Mouse (Mus musculus): ENCODE results near the gene Mtcl1. TPM values are rescaled to one million over a fixed set of nuclear protein-coding genes. Genes with fewer than 3 reads are reported as not detected.

Gene Mtcl1
- polyA plus RNA-seq, 1 experiment from 2014 or later, result 7.6 TPM

- no peaks in the 10 kb centered on the region for H3K27me3 ChIP-seq (ENCODE audit: low read depth, poor library complexity, severe bottlenecking)
- peaks cover 43% of the 10 kb centered on the region for H3K36me3 ChIP-seq
- WGBS, result 89% methylated on average over 36 of the region's 36 CpGs
- no peak overlapping the region for H3K27ac ChIP-seq
- no peak overlapping the region for H3K4me3 ChIP-seq
- H3K9me3 ChIP-seq (replicated peaks), result no peaks in the 10 kb centered on the region
- DNase-seq (ENCODE audit: low spot score), result no peak
- H3K4me1 ChIP-seq, result no peaks in the 10 kb centered on the region
These were observed 85.6 kb downstream of the Mtcl1 start for GRCm38 (mm10) chr17:66363852-66364524.

- 88% methylated on average over 15 of the region's 15 CpGs for WGBS
- no peaks in the 10 kb centered on the region for H3K9me3 ChIP-seq (replicated peaks)
- DNase-seq (ENCODE audit: low spot score), result no peak
- no peaks in the 10 kb centered on the region for H3K27me3 ChIP-seq (ENCODE audit: low read depth, poor library complexity, severe bottlenecking)
- H3K4me1 ChIP-seq, result peaks cover 10% of the 10 kb centered on the region
- H3K4me3 ChIP-seq, result no peak overlapping the region
- no peak overlapping the region for H3K27ac ChIP-seq
- peaks cover 42% of the 10 kb centered on the region for H3K36me3 ChIP-seq
These were observed 87.1 kb downstream of the Mtcl1 start for GRCm38 (mm10) chr17:66362287-66363016.

DNA sequence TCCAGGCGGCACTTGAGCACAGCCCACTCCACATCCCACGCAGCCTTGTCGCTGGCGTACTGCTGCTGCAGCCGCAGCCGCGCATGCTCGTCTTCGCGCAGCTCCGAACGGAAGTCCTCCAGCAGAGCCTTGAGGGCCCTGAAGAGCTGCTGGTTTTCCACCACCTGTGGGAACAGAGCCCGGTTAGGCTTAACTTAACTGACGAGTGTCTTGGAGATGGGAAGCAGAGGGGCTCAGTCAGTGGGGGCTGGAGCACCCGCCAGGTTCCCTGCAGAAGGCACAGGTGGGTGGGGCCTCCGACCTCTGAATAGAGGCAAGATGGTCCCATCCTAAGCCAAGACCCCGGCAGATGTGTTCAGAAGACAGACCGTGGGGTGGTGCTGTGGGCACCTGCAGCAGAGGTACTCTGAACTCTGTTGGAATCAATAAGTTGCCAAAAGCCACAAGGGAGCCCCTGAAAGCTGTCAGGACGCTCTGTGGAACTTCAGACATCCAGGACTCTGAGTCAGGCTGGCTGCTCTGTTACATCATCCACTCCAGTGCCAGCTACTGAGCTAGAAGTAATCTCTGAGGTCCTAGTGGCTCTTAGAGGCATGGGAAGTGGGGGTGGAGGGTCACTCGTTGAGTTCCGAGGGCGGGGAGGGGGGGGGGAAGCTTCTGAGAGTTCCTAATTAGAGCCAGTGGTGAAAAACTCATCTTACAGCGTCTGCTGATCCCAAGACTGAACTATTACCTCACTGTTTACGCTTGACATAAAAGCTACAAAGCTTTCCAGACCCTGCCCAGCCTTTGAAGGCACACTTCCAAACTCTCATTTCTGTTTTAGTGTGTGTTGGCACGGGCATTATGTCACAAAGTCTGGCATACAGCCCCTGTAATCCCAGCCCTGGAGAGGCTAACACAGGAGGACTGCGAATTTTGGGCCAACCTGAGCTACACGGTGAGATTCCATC lies 91.2 kb downstream of the Mtcl1 start:
- WGBS, result 73% methylated on average over 27 of the region's 27 CpGs
- Histone ChIP-seq H3K4me3 (no peak overlapping the region), H3K27ac (no peak overlapping the region), H3K4me1 (peaks cover 10% of the 10 kb centered on the region), H3K9me3 (replicated peaks) (no peaks in the 10 kb centered on the region), H3K36me3 (peaks cover 48% of the 10 kb centered on the region), H3K27me3 (ENCODE audit: low read depth, poor library complexity, severe bottlenecking) (no peaks in the 10 kb centered on the region)
- no peak for DNase-seq (ENCODE audit: low spot score)

- Histone ChIP-seq H3K27ac (no peak overlapping the region), H3K27me3 (ENCODE audit: low read depth, poor library complexity, severe bottlenecking) (no peaks in the 10 kb centered on the region), H3K4me3 (no peak overlapping the region), H3K36me3 (peaks cover 50% of the 10 kb centered on the region), H3K4me1 (peaks cover 10% of the 10 kb centered on the region), H3K9me3 (replicated peaks) (no peaks in the 10 kb centered on the region)
- DNase-seq (ENCODE audit: low spot score), result no peak
- WGBS, result 78% methylated on average over 9 of the region's 9 CpGs
These were observed 92.2 kb downstream of the Mtcl1 start for GRCm38 (mm10) chr17:66357171-66358025.

DNA sequence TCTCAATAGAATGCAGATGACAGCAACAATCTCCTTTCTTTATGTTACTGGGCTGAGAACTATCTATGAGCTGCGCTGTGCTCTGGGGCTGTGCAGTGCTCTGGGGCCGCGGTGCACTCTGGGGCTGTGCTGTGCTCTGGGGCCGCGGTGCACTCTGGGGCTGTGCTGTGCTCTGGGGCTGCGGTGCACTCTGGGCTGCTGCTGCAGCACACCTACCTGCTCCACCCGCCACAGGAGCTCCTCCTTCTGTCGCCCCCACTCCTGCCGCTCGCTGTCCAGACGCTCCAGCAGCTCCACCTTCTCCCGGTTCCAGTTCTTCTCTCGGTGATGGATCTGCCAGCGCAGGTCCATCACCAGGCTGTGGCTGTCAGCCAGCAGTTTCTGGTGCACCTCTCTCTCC lies 95.6 kb downstream of the Mtcl1 start:
- H3K4me3 ChIP-seq, result no peak overlapping the region
- no peak for DNase-seq (ENCODE audit: low spot score)
- H3K36me3 ChIP-seq, result peaks cover 45% of the 10 kb centered on the region
- peaks cover 21% of the 10 kb centered on the region for H3K4me1 ChIP-seq
- H3K27me3 ChIP-seq (ENCODE audit: low read depth, poor library complexity, severe bottlenecking), result no peaks in the 10 kb centered on the region
- 92% methylated on average over 14 of the region's 14 CpGs for WGBS
- H3K27ac ChIP-seq, result no peak overlapping the region
- H3K9me3 ChIP-seq (replicated peaks), result no peaks in the 10 kb centered on the region

DNA sequence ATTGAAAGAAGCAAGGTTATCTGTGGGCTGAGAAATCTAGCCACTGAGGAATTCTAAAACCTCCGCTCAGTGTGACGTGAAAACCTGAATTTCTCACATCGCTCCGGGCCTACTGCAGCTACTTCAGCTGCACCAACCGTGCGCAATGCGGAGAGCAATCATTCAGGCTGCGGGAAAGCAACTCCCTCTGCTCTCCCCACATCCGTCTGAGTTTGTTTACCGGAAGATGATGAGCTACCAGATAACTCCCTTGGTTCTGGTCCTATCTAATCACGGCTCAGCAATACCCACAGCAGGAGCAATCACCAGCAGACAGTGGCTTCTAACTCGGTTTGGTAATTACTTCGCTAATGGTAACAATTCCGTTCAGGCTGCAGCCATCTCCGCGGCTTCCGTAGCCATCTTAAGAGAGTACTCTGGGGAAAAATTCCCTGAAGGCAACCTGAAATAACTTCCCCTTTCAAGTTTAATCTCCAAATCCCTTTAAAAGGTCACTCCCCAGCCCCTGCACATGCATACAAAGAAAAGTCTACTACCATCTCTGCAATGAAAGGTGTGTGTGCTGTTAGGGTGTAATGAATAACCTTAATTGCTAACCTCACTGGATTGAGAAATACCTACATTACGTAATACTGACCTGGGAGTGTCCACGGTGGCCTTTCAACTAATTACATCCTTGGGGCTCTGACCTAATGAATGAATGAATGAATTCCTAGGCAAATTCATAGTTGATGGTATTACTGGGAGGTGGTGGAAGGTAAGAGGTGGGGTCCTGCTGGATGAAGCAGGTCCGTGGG lies 96.5 kb downstream of the Mtcl1 start:
- Histone ChIP-seq H3K27ac (no peak overlapping the region), H3K27me3 (ENCODE audit: low read depth, poor library complexity, severe bottlenecking) (no peaks in the 10 kb centered on the region), H3K4me3 (no peak overlapping the region), H3K4me1 (peaks cover 13% of the 10 kb centered on the region), H3K9me3 (replicated peaks) (no peaks in the 10 kb centered on the region), H3K36me3 (peaks cover 48% of the 10 kb centered on the region)
- 64% methylated on average over 20 of the region's 20 CpGs for WGBS
- no peak for DNase-seq (ENCODE audit: low spot score)

DNA sequence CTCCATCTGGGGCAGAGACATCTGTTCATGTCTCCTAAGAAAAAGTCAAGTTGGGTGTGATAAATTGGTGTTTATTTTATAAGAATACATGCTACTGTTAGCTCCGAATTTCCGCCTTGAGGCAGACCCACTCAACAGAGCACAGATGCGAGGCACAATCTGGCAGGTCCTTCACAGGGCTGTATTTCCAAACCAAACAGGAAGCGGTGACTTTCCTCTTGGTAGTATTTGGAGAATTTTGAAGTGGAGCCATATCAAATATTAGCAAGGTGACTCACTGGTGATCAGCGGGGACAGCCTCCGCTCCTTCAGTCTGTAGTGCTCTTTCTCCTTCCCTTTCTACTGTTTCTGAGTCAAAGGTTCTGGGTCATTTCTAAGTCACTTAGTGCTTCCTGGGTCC lies 97.3 kb downstream of the Mtcl1 start:
- Histone ChIP-seq H3K36me3 (peaks cover 45% of the 10 kb centered on the region), H3K27ac (no peak overlapping the region), H3K27me3 (ENCODE audit: low read depth, poor library complexity, severe bottlenecking) (no peaks in the 10 kb centered on the region), H3K4me1 (peaks cover 10% of the 10 kb centered on the region), H3K4me3 (no peak overlapping the region), H3K9me3 (replicated peaks) (no peaks in the 10 kb centered on the region)
- 93% methylated on average over 6 of the region's 6 CpGs for WGBS
- no peak for DNase-seq (ENCODE audit: low spot score)

- Histone ChIP-seq H3K4me3 (no peak overlapping the region), H3K4me1 (peaks cover 10% of the 10 kb centered on the region), H3K9me3 (replicated peaks) (no peaks in the 10 kb centered on the region), H3K27ac (no peak overlapping the region), H3K36me3 (peaks cover 32% of the 10 kb centered on the region), H3K27me3 (ENCODE audit: low read depth, poor library complexity, severe bottlenecking) (no peaks in the 10 kb centered on the region)
- 91% methylated on average over 11 of the region's 11 CpGs for WGBS
- no peak for DNase-seq (ENCODE audit: low spot score)
These were observed 98.9 kb downstream of the Mtcl1 start for GRCm38 (mm10) chr17:66350689-66351088.

DNA sequence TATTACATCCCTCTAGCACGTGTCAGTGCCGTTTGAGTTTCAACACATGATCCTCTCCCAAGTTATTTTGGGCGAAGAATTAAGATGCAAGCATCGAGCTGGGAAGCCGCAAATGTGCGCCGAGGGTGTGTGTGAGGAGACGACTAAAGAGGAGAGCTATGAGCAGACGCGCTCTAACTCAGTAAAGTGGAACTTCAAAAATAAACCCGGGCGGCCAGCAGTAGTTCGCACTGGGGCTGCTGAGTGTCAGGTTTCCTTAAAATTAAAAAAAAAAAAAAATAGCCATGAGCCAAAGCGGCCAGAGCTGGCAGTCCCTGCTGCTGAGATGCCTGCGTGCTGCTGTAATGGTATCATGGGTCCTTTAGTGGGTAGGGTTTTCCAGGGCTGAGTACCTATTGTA lies 99.4 kb downstream of the Mtcl1 start:
- DNase-seq (ENCODE audit: low spot score), result no peak
- WGBS, result 79% methylated on average over 15 of the region's 15 CpGs
- H3K4me3 ChIP-seq, result no peak overlapping the region

DNA sequence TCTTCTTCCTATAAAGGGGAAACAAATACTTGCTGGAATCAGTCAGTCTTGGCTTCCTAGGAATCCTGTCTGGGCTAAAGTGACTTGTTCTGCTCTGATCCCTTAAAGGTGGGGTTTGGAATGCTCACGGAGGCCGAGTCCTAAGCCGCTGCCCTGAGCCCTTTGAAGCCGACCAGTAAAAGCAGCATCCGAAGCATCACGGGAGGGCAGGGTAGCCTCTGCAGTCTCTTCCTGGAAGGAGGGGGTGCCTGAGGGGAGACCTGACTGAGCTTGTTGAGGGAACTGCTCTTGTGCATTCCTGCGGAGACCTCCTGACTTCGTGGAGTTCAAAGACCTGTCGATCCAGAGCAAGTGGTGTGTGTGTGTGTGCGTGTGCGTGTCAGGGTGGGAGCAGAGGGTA lies 103.2 kb downstream of the Mtcl1 start:
- DNase-seq (ENCODE audit: low spot score), result no peak

More for the DNA sequence above, 99.4 kb downstream of the Mtcl1 start:
- Histone ChIP-seq H3K27ac (no peak overlapping the region), H3K27me3 (ENCODE audit: low read depth, poor library complexity, severe bottlenecking) (no peaks in the 10 kb centered on the region), H3K4me1 (peaks cover 10% of the 10 kb centered on the region), H3K36me3 (peaks cover 26% of the 10 kb centered on the region), H3K9me3 (replicated peaks) (no peaks in the 10 kb centered on the region)

GRCm38 (mm10) chr17:66345680-66346079 lies 103.9 kb downstream of the Mtcl1 start:
- H3K27me3 ChIP-seq (ENCODE audit: low read depth, poor library complexity, severe bottlenecking), result no peaks in the 10 kb centered on the region
- WGBS, result 91% methylated on average over 15 of the region's 15 CpGs
- peaks cover 10% of the 10 kb centered on the region for H3K4me1 ChIP-seq
- H3K9me3 ChIP-seq (replicated peaks), result no peaks in the 10 kb centered on the region
- peaks cover 46% of the 10 kb centered on the region for H3K36me3 ChIP-seq
- DNase-seq (ENCODE audit: low spot score), result no peak
- no peak overlapping the region for H3K27ac ChIP-seq
- H3K4me3 ChIP-seq, result no peak overlapping the region

More for the DNA sequence above, 103.2 kb downstream of the Mtcl1 start:
- Histone ChIP-seq H3K36me3 (peaks cover 42% of the 10 kb centered on the region), H3K27ac (no peak overlapping the region), H3K4me1 (peaks cover 10% of the 10 kb centered on the region), H3K27me3 (ENCODE audit: low read depth, poor library complexity, severe bottlenecking) (no peaks in the 10 kb centered on the region), H3K9me3 (replicated peaks) (no peaks in the 10 kb centered on the region), H3K4me3 (no peak overlapping the region)
- WGBS, result 71% methylated on average over 11 of the region's 11 CpGs

Data from limb, embryonic 10.5 days (tissue).